Mouse (Mus musculus): ENCODE data around the gene Zbtb4.

The Zbtb4 gene

DNA sequence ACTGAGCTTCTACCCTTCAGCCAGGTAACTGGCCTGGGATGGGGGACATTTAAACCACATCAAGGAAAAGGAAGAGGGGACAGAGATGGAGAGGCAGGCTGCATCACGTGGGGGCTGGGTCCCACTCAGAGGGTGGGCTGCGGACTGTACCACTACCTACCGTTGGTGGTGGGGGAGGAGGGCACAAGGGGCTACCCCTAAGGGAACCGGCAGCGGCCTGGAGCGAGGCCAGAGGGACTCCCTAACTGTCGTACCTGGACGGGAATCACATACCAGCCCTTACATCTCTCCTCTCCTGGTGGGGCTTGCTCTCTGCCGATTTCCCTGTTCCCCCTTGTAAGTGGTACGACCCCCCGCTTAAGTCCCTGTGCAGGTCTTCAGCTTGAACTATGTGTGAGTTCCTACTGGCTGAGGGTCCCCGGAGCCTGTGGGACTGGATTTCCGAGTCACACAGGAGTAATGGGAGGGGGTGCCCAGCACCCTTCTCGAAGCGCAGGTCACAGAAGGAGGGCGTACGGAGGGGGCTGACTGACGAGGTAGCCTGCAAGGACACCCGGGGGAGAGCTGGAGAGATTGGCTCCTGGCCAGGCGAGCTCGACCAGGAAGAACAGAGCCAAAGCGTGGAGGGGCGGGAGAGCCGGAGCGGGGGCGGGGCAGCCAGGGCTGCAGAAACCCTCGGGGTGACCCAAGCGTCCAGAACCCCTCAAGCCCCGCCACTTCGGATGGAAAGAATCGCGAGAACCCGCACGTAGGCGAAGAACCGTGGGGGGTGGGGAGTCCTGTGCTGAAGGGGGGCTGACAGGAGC is 34.9 kb downstream of the Zbtb4 start:
- DNase-seq (ENCODE audit: low spot score in 2 of 2) = peak in 1 of 2 experiments; percentile 36

DNA sequence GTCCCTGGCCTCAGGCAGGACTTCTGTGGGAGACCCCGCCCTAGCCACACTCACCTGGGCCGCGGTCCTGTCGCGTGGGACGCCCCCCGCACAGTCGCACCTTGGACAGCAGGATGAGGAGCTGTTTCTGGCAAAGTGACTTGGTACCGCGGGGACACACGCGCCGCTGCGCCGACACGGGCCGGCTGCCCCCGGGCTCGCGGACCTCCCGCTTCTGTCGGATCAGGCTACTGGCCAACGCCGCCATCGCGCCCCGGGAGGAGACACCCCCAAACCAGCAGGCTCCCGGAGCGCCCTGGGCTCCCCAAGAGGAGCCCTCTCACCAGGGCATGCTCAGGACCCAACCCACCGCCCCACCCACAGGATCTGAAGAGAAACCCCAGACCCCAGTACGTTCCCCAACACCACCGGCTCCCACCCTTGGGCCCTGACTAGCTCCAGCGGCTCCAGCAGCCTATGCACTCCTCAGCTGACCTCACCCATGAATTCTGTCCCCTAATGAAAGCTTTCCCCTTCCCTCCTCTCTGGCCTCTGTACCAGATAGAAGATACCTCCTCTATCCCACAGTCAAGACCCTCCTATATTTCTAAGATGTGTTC is 35.8 kb downstream of the Zbtb4 start, which contains the start of gene Fgf11:
Gene Fgf11 (minus strand): TSS at position 479 of the 599 bp plus-strand sequence.
- DNase-seq (ENCODE audit: low spot score in 2 of 2) = peak in 1 of 2 experiments; percentile 29

DNA sequence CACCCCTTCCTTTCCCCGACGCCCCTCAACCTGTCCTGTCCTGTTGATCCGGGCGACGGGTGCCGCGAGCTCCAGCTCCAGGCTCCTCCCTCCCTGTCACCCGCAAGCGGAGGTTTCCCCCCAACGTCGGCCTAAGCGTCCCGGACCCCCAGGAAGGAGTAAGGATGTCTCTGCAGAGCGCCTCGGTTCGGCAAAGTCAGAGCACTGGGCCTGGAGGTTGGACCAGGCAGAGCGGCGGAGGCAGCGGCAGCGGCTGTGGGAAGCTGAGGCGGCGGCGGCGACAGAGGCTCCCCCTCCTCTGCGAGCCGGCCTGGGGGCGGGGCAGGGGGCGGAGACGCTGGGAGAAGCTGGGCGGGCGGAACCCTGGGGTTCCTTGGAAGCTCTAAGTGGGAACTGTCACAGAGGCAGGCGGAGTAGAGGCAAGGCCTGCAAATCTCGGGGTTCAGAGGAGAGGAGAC is 37.0 kb downstream of the Zbtb4 start:
- DNase-seq (ENCODE audit: low spot score in 2 of 2) = peak; percentile 72 to 79

DNA sequence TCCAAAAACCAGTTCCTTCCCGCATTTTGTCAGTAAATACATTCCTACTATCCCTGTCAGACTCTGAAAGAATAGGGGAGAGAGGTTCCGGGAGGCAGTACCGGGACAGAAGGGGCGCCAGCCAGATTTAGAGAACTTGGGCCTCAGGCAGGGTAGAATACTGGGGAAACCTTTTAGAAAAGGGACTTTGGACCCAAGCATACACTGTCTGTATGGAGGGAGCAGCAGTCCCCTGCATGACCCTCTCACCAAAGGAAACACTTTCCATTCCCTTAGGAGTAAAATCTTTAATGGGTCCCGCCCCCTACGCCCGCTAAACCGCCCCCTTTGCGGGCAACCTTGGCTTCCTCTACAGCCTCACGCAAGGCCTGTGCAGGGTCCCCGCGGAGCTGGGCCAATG is 37.6 kb downstream of the Zbtb4 start:
- no peak for DNase-seq (ENCODE audit: low spot score in 2 of 2)

DNA sequence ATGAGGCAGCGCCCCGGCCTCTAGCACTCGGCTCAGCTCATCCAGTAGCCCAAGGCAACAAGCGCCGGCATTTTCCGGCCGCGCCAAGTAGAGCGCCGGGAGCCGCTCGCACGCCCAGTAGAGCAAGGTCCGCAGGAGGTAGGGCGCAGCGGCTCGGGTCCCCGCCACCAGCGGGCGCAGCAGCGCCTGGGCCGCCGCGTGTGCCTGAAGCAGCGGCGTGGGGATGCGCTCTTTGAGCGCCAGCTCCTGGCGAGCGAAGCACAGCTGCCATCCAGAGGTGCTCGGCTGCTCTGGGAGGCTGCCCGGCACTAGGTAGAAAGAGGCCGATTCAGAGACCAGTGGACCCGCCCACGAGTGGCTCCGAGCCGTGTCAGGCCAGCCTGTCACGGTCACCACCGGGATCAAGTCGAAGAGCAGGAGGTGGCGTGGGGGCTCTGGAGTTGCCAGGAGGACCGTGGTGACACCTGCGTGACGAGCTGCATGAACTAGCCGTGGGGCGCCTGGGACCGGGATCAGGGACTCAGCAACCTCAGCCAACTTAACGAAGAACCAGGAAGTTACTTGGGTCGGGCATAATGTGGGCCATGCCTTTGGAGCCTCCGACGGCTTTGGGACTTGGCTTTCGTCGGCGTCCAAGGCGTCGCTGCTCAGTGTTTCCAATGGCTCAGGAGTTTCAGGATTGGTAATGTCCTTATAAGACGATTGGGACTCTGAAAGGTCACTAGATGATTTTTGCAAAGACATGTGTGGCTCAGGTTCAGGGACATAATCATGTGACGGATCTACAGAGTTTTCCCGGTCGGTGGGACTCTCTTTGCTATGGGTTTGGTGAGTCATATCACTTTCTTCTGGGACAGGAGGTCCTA is 38.3 kb downstream of the Zbtb4 start:
- peak; percentile 45 to 62 for DNase-seq (ENCODE audit: low spot score in 2 of 2)

DNA sequence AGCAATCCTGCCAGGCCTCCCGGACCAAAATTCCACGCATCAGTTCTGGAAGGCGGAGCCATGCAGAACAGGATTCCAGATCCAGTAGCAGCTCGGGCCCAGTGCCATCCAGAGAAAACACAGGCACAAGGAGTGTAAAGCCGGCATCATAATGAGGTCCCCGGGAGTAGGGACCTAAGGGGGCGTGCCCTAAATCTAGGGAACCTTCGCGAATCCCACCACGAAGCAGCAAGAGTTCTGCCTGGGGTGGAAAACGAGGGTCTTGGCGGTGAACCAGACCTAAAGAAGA is 38.9 kb downstream of the Zbtb4 start:
- peak in 1 of 2 experiments; percentile 16 for DNase-seq (ENCODE audit: low spot score in 2 of 2)

DNA sequence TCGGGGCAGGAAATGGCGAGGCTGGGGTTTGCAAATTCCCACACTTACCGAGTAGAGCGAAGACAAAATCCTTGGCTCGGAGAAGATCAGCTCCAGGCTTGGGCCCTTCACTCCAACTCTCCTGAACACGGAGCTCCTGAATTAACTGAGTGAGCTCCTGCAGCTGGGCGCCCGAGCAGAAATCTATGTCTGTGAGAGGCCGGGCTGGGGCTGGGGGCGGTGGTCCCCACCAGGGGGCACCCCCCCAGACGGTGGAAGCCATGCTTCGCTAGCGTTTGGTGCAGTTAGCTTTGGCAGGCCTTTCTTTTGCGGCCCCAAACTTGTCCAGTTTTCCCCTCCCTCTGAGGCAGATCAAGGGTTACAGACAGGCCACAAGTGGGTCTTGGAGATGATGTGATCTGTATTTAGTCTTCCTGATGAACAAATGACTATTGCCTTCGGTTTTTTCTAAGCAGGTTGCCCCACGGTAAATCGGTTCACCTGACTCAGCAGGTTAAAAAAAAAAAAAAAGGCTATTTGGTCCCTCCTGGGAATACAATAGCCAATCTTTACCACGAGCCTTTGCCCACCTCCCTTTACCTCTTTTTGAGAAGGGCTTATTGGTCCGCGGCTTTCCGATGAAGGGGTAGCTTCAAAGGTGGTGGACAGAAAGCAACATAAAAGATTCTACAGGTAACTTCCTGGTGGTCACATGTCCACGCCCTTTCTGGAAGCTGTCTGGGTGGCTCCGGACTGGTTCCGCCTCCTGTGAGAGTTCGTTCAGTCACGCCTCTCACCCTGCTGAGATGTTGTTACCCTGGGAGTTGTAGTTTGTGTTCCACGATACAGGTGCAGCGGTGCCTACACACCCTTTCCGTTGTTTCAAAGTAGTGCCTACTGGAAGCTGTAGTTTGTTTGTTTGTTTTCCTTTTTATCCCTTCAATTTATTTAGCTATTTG is 39.5 kb downstream of the Zbtb4 start, which contains the start of gene Tmem102:
Gene Tmem102 (minus strand): TSS at position 653 of the 938 bp plus-strand sequence.
- peak; percentile 37 to 72 for DNase-seq (ENCODE audit: low spot score in 2 of 2)

DNA sequence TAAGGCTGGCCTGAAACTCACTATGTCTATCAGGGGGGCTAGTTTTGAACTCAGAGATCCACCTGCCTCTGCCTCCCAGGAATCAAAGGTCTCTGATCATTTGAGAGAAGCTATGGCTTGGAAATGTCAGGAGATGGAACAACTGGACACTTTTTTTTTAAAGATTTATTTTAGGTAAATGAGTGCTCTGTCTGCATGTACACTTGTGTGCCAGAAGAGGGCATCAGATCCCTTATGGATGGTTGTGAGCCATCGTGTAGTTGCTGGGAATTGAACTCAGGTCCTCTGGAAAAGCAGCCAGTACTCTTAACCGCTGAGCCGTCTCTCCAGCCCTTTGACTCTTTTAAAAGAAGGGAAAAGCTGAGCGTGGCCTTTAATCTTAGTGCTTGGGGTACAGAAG is 40.7 kb downstream of the Zbtb4 start:
- no peak for DNase-seq (ENCODE audit: low spot score in 2 of 2)

DNA sequence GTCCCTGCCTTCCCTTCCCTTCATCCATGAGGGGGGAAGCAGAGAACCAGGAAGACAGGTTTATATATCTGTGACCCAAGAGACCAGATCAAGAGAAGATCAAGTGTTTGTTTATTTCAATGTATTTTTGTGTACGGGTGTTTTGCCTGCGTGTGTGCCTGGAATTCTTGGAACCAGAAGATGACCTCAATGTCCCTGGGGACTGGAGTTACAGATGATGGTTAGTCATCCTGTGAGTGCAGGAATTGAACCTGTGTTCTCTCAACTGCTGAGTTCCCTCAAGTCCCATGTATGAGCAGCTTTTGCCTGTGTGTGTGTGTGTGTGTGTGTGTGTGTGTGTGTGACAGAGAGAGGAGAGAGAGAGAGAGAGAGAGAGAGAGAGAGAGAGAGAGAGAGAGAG is 41.9 kb downstream of the Zbtb4 start:
- no peak for DNase-seq (ENCODE audit: low spot score in 2 of 2)

DNA sequence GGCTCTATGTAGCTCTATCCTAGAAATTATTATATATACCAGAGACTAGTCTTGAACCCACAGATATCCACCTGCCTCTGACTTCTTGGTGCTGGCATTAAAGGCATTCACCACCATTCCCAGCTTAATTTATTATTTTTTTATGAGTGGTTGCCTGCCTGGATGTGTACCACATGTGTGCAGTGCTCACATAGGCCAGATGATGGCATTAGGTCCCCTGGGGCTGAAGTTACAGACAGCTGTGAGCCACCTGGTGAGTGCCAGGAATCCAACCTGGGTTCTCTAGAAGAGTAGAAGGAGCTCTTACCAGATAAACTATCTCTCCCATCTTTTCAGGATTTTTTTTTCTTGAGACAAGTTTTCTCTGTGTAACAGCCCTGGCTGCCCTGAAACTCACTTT is 44.6 kb downstream of the Zbtb4 start:
- DNase-seq (ENCODE audit: low spot score in 2 of 2) = no peak

DNA sequence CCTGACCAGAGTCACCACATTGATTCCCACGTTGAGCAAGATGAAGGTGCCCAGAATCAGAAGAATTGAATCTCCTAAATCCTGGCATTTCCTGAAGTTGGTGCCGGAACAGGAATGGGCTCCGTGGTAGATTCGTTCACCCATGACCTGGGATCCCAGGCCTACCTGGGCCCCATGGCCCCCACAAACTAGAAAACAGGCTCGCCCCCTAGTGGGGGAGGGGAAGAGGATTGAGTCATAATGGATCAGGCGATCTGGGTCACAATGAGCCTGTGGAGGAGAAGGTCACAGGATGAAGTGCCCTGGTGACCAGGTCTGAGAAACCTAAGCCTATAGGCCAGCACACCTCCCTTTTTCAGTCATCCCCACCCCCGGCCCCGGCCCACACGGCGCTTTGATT is 49.4 kb downstream of the Zbtb4 start, which contains the start of gene Gm39566:
Gene Gm39566 (minus strand): TSS at position 144 of the 400 bp plus-strand sequence.
- no peak for DNase-seq (ENCODE audit: low spot score in 2 of 2)

DNA sequence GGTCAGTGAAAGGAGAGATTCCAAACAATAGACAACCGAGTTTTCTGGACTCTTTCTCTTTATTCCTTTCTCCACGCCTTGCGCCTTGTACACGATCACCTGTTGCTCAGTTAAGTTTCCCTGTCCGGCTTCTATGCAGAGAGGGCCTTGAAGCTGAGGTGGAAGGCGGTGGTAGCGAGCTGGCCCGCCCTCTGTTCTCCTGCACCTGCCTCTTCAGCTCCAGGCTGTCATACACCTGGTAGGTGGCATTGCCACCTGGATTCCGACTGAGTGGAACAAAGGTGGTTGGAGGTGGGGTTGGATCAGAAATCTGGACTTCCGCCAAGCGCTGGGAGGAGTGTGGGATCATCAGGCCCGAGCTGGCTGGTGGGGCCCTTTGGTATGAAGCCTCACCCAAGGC is 50.8 kb downstream of the Zbtb4 start:
- no peak for DNase-seq (ENCODE audit: low spot score in 2 of 2)

DNA sequence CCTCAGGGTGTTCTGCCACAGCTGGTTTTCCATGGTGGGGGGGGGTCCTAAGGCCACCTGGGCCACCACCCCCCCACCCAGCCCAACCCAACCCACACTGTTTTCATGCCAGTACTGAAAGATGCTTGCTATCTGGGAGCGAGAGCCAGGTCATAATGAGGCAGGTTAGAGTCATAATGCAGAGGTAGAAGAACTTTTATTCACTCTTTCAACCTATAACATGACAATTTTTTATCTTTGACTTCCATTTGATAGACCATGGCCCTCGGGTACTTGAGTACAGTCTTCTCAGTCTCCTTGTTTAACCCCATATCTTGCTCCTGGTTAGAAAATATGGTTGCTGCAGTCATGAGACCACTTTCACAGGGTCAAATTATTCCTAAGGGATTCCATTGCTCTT is 52.7 kb downstream of the Zbtb4 start, which contains the start of gene Spem2:
Gene Spem2 (minus strand): TSS at position 101 of the 400 bp plus-strand sequence.
- no peak for DNase-seq (ENCODE audit: low spot score in 2 of 2)

DNA sequence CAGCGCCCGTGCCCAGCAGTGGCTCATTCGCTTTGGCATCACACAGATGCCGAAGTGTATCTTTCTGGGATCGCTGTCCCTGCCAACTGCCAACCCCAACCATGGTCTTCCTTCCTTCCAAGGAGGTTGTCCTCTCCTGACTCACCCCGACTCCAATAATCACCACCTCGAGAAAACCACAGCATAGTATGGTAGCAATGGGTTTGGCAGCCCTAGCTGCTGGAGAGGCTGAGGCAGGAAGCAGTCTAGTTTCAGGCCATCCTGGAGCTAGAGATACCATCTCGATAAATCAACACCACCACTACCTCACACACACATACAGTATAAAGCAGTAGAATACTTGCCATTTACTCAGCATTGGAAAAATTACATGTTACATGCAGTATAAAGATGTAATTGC is 53.2 kb downstream of the Zbtb4 start:
- DNase-seq (ENCODE audit: low spot score in 2 of 2) = no peak

DNA sequence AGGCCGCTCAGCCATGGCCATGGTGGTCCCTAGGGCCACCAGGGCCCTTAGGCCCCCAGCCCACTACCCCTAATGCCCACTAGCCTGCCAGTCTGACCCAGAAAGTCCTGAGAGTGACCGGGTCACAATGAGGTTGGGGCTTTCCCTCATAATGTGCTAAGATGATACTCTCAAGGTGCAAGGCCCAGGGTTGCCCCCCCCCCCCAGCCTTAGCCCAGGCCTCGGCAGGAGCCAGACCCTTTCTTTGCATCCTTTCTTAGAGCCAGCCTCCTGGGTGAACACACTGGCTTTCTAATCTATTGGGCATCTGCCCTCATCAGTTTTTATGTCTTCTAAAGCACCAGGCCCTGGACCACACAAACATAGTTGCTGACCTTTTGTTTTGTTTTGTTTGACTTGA is 56.4 kb downstream of the Zbtb4 start, which contains the start of gene Spem1:
Gene Spem1 (minus strand): TSS at position 101 of the 400 bp plus-strand sequence.
- DNase-seq (ENCODE audit: low spot score in 2 of 2) = no peak

DNA sequence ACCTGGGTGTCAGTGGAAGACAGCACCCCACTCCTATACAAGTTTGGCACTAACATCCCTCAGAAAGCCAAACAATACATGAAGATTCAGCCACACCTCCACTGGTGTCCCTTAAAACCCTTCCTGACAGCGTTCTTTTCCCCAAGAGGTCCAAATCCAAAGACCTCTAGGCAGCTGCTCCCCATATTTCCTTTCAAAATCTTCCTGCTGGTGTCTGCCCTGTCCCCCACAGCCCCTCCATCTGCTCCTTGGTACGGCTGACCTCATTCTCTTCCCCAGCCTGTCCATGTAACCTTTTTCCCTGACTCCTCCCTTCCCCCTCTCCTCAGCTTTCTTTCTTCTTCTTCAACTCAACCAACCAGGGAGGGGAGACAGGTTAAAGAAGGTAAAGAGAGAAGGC is 57.7 kb downstream of the Zbtb4 start:
- DNase-seq (ENCODE audit: low spot score in 2 of 2) = no peak

DNA sequence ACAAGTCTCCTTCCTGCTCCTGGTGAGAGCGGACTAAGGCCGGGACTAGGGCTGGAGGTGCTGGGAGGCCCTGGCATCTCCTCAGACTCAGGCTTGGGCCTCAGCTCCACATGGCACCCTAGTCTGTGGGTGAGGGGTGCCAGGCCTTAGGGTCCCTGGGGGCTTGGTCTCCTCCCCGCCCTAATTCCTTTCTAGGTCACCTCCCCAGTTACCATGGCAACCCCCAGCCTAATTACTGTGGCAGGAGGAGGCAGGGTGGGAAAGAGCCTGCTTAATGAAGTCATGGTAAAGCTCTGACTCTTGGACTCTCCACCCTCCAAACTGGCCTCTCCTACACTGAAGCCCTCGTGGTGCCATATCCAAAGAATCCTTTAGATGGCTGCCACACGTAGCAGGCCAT is 63.1 kb downstream of the Zbtb4 start:
- DNase-seq (ENCODE audit: low spot score in 2 of 2) = no peak

DNA sequence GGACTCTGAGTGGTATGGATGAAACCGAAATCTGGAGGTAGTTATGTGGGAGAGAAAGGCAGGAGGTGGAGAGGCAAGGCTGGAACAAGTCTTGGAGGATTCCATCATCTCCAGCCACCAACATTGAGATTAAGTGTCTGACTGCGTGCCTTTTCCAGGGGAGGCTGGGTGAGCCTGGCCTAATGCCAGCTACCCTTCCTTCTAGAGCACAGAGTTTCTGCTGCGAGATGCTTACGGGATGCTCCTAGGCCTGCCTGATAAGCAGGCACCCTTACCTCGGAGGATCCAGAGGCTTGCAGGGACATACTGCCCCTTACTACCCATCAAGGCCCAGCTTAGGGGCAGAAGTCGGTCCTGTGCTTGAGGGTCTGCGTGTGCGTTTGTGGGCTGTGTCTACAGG is 67.8 kb downstream of the Zbtb4 start:
- no peak for DNase-seq (ENCODE audit: low spot score in 2 of 2)
